Mouse (Mus musculus) heart, embryonic 10.5 days (tissue): Measurements from ENCODE around the gene Fbl. TPM values are rescaled to one million over a fixed set of nuclear protein-coding genes. Genes with fewer than 3 reads are reported as not detected.
"Not testable (repeated sequence)": the region's sequence is repeated elsewhere in the genome, so short reads cannot be mapped to it uniquely, and the experiment has no call there.

Experiments used
- DNase-seq: peaks from one replicate; pipeline ENCODE4 v3.0.0-alpha.2; 2017; ENCODE audit warnings: low spot score
- H3K27ac ChIP-seq: fragments of 300-500 bp; sonication (generic); 2 replicates; pipeline ENCODE4 v1.5.1; 2016; ENCODE audit warnings: mild to moderate bottlenecking
- H3K27me3 ChIP-seq: fragments of 300-500 bp; sonication (generic); 2 replicates; pipeline ENCODE4 v1.6.1; 2016; ENCODE audit warnings: mild to moderate bottlenecking; ENCODE audit not compliant: poor library complexity, insufficient read depth, severe bottlenecking
- H3K36me3 ChIP-seq: fragments of 300-500 bp; sonication (generic); 2 replicates; pipeline ENCODE4 v1.6.1; 2016; ENCODE audit warnings: mild to moderate bottlenecking, moderate library complexity
- H3K4me1 ChIP-seq: fragments of 300-500 bp; sonication (generic); 2 replicates; pipeline ENCODE4 v1.6.1; 2016; ENCODE audit warnings: mild to moderate bottlenecking
- H3K4me3 ChIP-seq: fragments of 300-500 bp; sonication (generic); 2 replicates; pipeline ENCODE4 v1.5.1; 2016; ENCODE audit warnings: mild to moderate bottlenecking, moderate library complexity
- H3K9me3 ChIP-seq: fragments of 300-500 bp; sonication (generic); 2 replicates; pipeline ENCODE4 v1.6.1; 2016; ENCODE audit warnings: mild to moderate bottlenecking, moderate library complexity
- WGBS: fragments of 180-500 bp; shearing (Covaris S2); methylation state at CpG from one replicate; pipeline ENCODE4 v1.1.7; 2016; 5-methylcytosine and 5-hydroxymethylcytosine counted together
- polyA plus RNA-seq: library from polyadenylated mRNA; unstranded; fragments of >200 nt; fragmentation: Nextera tagmentation; extraction: Ambion mirVana; gene quantifications from 2 replicates; pipeline ENCODE4 v1.2.1, GENCODE M21; 2016

Fbl gene
- 101 and 140 TPM in 2 replicates for polyA plus RNA-seq

GRCm38 (mm10) chr7:28169489-28170422 is at the start of gene Fbl:
TSS of gene Fbl (plus strand) at chr7:28169710.
- no peaks in the 10 kb centered on the region for H3K27me3 ChIP-seq
- peak within 1 kb of the TSS; percentile 91 for H3K4me3 ChIP-seq
- peak within 1 kb of the TSS; percentile 89 for H3K27ac ChIP-seq
- H3K36me3 ChIP-seq: peaks cover 2% of the 10 kb centered on the region; the same call in 1 of the 2 replicates
- WGBS: under 1% methylated on average over 80 of the region's 80 CpGs
- peak; percentile 96 for DNase-seq
- no peaks in the 10 kb centered on the region for H3K9me3 ChIP-seq
- peaks cover 25% of the 10 kb centered on the region for H3K4me1 ChIP-seq

DNA sequence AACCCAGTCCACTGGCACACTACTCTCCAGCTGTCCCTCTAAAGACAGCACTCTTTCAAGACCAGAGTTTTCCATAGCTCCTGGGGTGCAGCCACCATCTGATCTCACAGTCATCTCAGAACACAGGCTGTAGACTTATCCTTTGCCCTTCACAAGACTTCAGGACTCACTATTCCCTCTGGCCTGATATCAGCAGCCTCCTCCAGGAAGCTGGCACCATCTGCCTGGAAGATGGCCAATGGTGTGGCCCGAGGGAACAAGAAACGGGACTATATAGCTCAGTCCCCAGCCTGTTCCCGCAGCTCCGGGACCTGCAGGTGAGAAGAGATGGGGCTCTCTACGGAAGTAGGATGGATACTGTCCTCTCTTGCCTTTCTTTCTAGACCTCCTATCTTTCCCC is 40.3 kb upstream of the Fbl start, which contains the start of gene 9530053A07Rik:
9530053A07Rik (plus strand) TSS at position 301 of the 400 bp plus-strand sequence.
- Histone ChIP-seq H3K36me3 (no peaks in the 10 kb centered on the region), H3K4me3 (no peak within 1 kb of the TSS), H3K9me3 (no peaks in the 10 kb centered on the region), H3K27me3 (no peaks in the 10 kb centered on the region), H3K4me1 (no peaks in the 10 kb centered on the region), H3K27ac (no peak within 1 kb of the TSS)
- no peak for DNase-seq
- WGBS: 75% methylated on average over 5 of the region's 5 CpGs

DNA sequence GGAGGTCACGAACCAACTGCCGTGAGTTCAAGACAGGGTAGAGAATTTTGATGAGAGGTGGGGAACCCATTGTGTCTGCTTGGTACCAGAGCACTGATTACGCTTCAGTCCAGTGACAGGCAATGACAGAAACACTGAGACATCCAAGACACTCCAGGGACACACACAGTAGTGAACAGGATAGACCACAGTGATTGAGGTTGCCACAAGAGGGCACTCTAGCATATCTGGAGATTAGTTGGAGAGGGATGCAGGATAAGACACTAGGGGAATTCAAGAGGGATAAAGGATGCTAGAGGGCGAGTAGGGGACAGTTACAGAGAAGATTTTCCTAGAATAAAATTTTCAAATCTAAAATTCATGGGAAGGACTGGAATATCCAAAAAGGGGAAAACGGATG is 31.9 kb upstream of the Fbl start:
- H3K4me3 ChIP-seq: no peak overlapping the region
- DNase-seq: no peak
- no peaks in the 10 kb centered on the region for H3K36me3 ChIP-seq
- no peaks in the 10 kb centered on the region for H3K9me3 ChIP-seq
- no peaks in the 10 kb centered on the region for H3K4me1 ChIP-seq
- 56% methylated on average over 5 of the region's 5 CpGs for WGBS
- H3K27me3 ChIP-seq: no peaks in the 10 kb centered on the region
- no peak overlapping the region for H3K27ac ChIP-seq

DNA sequence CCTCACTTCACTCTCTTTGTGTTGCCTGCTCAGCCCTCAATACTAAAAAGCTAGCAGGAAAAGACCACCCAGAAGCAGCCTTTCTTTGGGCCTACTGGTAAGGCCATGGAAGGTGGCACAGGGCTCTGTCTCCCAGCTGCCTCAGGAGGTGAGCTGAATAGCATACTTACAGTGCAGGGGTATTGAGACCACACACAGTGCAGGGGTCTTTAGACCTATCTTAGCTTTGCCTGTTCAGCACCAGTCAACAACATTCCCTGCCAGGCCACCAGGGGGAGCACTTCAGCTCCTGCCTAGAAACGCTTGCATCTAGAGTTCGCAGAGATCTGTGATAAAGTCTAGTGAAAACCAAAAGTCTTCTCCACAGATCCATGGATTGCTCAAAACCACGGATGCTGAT is 21.2 kb upstream of the Fbl start:
- Histone ChIP-seq H3K27me3 (peaks cover 29% of the 10 kb centered on the region; the same call in 1 of the 2 replicates), H3K9me3 (peaks cover 7% of the 10 kb centered on the region), H3K4me1 (no peaks in the 10 kb centered on the region), H3K36me3 (no peaks in the 10 kb centered on the region), H3K27ac (no peak overlapping the region), H3K4me3 (no peak overlapping the region)
- 22% methylated on average over 3 of the region's 3 CpGs for WGBS
- DNase-seq: no peak

DNA sequence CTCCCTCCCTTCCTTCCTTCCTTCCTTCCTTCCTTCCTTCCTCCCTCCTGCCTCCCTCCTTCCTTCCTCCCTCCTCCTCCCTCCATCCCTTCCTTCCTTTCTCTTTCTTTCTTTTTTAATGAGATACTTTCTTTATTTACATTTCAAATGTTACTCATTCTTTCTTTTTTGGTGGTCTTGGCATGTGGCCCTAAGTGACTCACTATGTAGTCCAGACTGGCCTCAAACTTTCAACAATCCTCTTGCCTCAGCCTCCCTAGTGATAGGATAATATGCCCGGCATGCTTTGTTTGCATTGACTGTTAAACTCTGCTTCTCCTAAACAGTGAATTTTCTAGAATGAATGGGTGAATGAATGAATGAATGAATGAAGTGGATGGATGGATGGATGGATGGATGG is 19.7 kb upstream of the Fbl start:
- Histone ChIP-seq H3K36me3 (no peaks in the 10 kb centered on the region), H3K9me3 (no peaks in the 10 kb centered on the region), H3K27ac (no peak overlapping the region), H3K27me3 (peaks cover 29% of the 10 kb centered on the region; the same call in 1 of the 2 replicates), H3K4me1 (no peaks in the 10 kb centered on the region), H3K4me3 (no peak overlapping the region)
- DNase-seq: no peak
- 83% methylated on average over 1 of the region's 1 CpGs for WGBS

DNA sequence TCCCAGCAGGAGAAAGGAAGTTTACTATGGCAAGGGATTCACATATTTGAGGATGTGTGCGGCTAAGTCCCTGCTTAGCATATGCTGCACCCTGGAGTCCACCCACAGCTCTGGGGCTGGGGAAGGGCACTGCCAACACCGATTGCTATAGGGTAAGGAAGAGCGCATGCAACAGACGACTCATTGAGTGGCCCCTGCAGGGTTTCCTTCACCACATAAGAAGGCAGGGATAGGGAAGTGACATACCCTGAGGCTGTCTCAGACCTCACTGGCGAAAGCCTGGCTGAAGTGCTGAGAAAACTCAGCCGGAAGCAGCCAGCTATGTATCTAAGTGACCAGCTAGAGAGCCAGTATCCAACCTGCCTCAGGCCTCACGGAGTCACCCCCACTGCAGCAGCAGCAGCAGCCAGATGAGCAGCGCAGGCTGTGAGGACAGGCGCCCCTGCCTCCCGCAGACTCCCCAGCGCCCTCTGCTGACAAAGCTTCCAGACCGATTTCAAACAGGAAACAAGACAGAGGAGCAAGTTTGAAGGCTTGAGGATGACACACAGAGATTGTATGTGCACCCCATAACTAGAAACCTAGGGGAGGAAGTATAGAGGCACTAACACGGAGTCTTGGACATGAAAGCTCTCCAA is 17.8 kb upstream of the Fbl start:
- WGBS: 20% methylated on average over 13 of the region's 13 CpGs
- H3K9me3 ChIP-seq: no peaks in the 10 kb centered on the region
- no peaks in the 10 kb centered on the region for H3K36me3 ChIP-seq
- H3K27me3 ChIP-seq: peaks cover 31% of the 10 kb centered on the region; the same call in 1 of the 2 replicates
- no peak overlapping the region for H3K4me3 ChIP-seq
- H3K27ac ChIP-seq: no peak overlapping the region
- DNase-seq: no peak
- no peaks in the 10 kb centered on the region for H3K4me1 ChIP-seq

GRCm38 (mm10) chr7:28153595-28153994 is 15.9 kb upstream of the Fbl start:
- H3K4me1 ChIP-seq: not testable (repeated sequence)

DNA sequence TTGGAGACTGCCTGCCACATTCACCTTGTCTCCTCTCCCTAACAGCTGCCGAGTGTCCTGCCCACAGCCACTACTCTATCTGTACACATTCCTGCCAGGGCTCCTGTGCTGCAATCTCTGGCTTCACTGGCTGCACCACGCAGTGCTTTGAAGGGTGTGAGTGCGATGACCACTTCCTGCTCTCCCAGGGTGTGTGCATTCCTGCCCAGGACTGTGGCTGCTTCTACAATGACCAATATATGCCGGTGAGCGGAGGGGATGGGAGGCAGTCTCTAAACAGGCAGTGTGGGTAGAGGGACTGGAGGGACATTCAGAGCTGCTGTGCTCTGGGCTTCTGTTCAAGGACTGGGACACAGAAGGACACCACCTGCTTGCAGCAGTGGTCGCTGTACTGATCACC is 10.2 kb upstream of the Fbl start:
- Histone ChIP-seq H3K27ac (no peak overlapping the region), H3K27me3 (0 out of 2 replicates have a peak, but pooled peaks cover 4% of the 10 kb centered on the region), H3K9me3 (no peaks in the 10 kb centered on the region), H3K36me3 (no peaks in the 10 kb centered on the region), H3K4me1 (peaks cover 5% of the 10 kb centered on the region; the same call in 1 of the 2 replicates), H3K4me3 (no peak overlapping the region)
- WGBS: 40% methylated on average over 6 of the region's 6 CpGs
- no peak for DNase-seq

More at GRCm38 (mm10) chr7:28153595-28153994, 15.9 kb upstream of the Fbl start:
- peaks cover 23% of the 10 kb centered on the region; the same call in 1 of the 2 replicates for H3K27me3 ChIP-seq
- WGBS: 37% methylated on average over 5 of the region's 5 CpGs
- not testable (repeated sequence) for H3K4me3 ChIP-seq, H3K27ac ChIP-seq, DNase-seq, H3K36me3 ChIP-seq, H3K9me3 ChIP-seq

- Histone ChIP-seq H3K9me3 (no peaks in the 10 kb centered on the region), H3K27ac (no peak overlapping the region), H3K4me1 (peaks cover 5% of the 10 kb centered on the region; the same call in 1 of the 2 replicates), H3K4me3 (no peak overlapping the region), H3K36me3 (no peaks in the 10 kb centered on the region), H3K27me3 (0 out of 2 replicates have a peak, but pooled peaks cover 4% of the 10 kb centered on the region)
- WGBS: 80% methylated on average over 3 of the region's 3 CpGs
- DNase-seq: no peak
Observed at GRCm38 (mm10) chr7:28159893-28160292, 9.6 kb upstream of the Fbl start.

- 52% methylated on average over 9 of the region's 9 CpGs for WGBS
- H3K4me3 ChIP-seq: no peak overlapping the region
- no peak overlapping the region for H3K27ac ChIP-seq
- no peaks in the 10 kb centered on the region for H3K36me3 ChIP-seq
- no peaks in the 10 kb centered on the region for H3K27me3 ChIP-seq
- DNase-seq: no peak
- H3K9me3 ChIP-seq: no peaks in the 10 kb centered on the region
- peaks cover 5% of the 10 kb centered on the region; the same call in 1 of the 2 replicates for H3K4me1 ChIP-seq
Observed at GRCm38 (mm10) chr7:28161163-28161749, 8.3 kb upstream of the Fbl start.

DNA sequence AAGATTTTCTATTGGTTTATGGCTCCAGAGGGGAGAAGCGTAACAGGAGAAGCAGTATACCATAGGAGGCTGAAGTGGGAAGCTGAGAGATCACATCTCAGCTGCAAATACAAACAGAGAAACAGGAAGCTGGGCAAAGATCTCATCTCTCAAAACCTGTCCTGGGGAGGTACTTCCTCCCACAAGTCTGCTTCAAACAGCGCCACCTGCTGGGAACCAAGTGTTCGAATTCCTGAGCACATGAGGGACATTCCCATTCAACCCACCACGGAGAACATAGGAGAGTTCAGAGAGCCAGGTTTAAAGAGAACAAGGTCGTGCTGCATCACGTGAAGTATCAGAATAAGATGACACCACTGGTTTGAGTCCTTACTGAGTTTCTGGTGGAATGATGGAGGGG is 4.1 kb upstream of the Fbl start:
- Histone ChIP-seq H3K4me1 (peaks cover 9% of the 10 kb centered on the region), H3K27ac (no peak overlapping the region), H3K36me3 (no peaks in the 10 kb centered on the region), H3K27me3 (no peaks in the 10 kb centered on the region), H3K4me3 (no peak overlapping the region), H3K9me3 (no peaks in the 10 kb centered on the region)
- DNase-seq: no peak
- 75% methylated on average over 6 of the region's 6 CpGs for WGBS

- Histone ChIP-seq H3K9me3 (no peaks in the 10 kb centered on the region), H3K27me3 (no peaks in the 10 kb centered on the region), H3K4me1 (peaks cover 25% of the 10 kb centered on the region), H3K27ac (peak overlapping the region; percentile 89), H3K4me3 (peak overlapping the region; percentile 91), H3K36me3 (no peaks in the 10 kb centered on the region)
- peak; percentile 90 for DNase-seq
- WGBS: 11% methylated on average over 9 of the region's 9 CpGs
Observed at GRCm38 (mm10) chr7:28168320-28169115, 992 bp upstream of the Fbl start.
